Mouse (Mus musculus): ENCODE data around the gene Gm5447.

- TF ChIP-seq EP300 (IDR thresholded peaks at IDR 0.05): no peak
- TF ChIP-seq CTCF (IDR thresholded peaks at IDR 0.05): no peak
These were observed 5.7 kb upstream of the Gm5447 start for GRCm38 (mm10) chr13:30968311-30968710.
